Mouse (Mus musculus) cortical plate, adult 2 months (tissue): ENCODE data around the gene Dffb.

ENCODE experiments used
- CTCF ChIP-seq: fragments of 200-500 bp; IDR thresholded peaks from 2 replicates; pipeline ENCODE4 v1.5.1; 2011; ENCODE audit warnings: mild to moderate bottlenecking, control low read depth, low read length; ENCODE audit not compliant: insufficient read depth; ENCODE audit errors: extremely low read depth
- POLR2A ChIP-seq: fragments of 200-500 bp; IDR thresholded peaks from 2 replicates; pipeline ENCODE4 v1.6.1; 2011; ENCODE audit warnings: mild to moderate bottlenecking, low read length, control low read depth; ENCODE audit not compliant: insufficient read depth; ENCODE audit errors: extremely low read depth

DNA sequence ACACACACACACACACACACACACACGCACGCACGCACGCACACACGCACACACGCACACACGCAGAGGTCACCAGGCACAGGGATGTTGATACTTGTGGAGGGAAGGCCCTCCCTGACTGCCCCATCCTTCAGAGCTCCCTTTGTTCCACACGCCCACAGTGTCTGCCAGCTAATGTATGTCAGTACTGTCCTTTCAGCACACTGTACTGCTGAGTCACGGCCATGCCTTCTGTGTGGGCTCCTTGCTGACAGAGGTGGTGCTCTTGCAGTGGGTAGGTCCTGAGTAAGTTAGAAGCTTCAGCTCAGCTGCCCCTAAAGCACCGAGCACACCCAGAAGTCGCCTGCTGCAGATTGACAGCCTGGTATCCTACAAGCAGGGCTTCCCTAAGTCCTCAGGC lies 5.5 kb upstream of the Dffb start:
- TF ChIP-seq CTCF = no peak
- no peak for TF ChIP-seq POLR2A
